Comparison of ENCODE assay signal across 13 mouse cellular contexts in the genomic region with DNA sequence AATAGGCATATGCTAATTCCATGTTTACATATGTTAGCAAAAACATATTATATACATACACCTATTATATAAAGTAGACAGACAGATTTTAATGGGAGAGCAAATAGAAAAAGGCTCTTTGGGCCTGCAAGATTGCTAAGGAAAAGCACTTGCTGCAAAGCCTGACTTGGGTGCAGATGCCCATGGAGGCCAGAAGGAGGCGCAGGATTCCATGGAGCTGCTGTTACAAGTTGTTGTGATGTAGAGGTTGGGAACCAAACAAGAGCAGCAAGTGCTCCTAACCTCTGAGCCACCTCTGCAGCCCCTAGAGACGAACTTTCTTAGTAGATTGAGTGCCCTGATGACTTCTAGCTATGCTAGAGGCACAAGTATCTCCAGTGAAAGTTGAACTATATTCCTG. TPM values are rescaled to one million over a fixed set of nuclear protein-coding genes. Genes with fewer than 3 reads are reported as not detected.
DNase-seq lines count a peak whose midpoint lies in the region; ATAC-seq and TF ChIP-seq lines count a peak whose summit lies in the region.
"Had no signal": no experiment of that assay in that cellular context is flagged by ENCODE, and none has a peak within 500 bp of the region (broad histone marks: within the 10 kb centered on the region; RNA-seq: fewer than 3 reads in every experiment).

No protein-coding gene starts in this region.

- peaks cover 0 to 6% of the 10 kb centered on the region in 2 experiments; a peak in 2 of 4 replicates for H3K4me1 ChIP-seq in MEL (ENCODE audit: control insufficient read depth in 1 of 2, insufficient read depth in 2 of 2, low read length in 2 of 2)
- H3K4me1 ChIP-seq: stomach, embryonic 15.5 days had no signal

- TF ChIP-seq CTCF in left cerebral cortex, adult 2 months (IDR thresholded peaks at IDR 0.05) = peak; percentile 41
- TF ChIP-seq CTCF in MEL (IDR thresholded peaks at IDR 0.05 in 2 of 3, conservative IDR thresholded peaks at IDR 0.05 in 1 of 3; ENCODE audit: control insufficient read depth in 1 of 3, insufficient read depth in 1 of 3, low read depth in 2 of 3, low read length in 3 of 3, poor library complexity in 1 of 3, severe bottlenecking in 1 of 3) = peak; percentile 76 to 89 (median 79)

- H3K9ac ChIP-seq in MEL (ENCODE audit: control insufficient read depth, low read depth, low read length, poor library complexity, severe bottlenecking) = no peak overlapping the region
- H3K9ac ChIP-seq: stomach, embryonic 15.5 days had no signal

- H3K36me3 ChIP-seq in MEL (ENCODE audit: control insufficient read depth in 1 of 2, insufficient read depth in 2 of 2, low read length in 2 of 2) = no peaks in the 10 kb centered on the region; a peak in 1 of 4 replicates
- H3K36me3 ChIP-seq: stomach, embryonic 15.5 days had no signal

- no peaks in the 10 kb centered on the region; a peak in 1 of 4 replicates for H3K27me3 ChIP-seq in MEL (ENCODE audit: control insufficient read depth in 1 of 2, insufficient read depth in 2 of 2, low read length in 2 of 2)
- H3K27me3 ChIP-seq: stomach, embryonic 15.5 days had no signal

- intact Hi-C loops in left cerebral cortex, adult 2 months (cut with DNase I) = loop anchor here (5.0 kb wide), 1 partner anchor 41 kb away; no protein-coding TSS in a partner anchor
- intact Hi-C loops in left cerebral cortex, postnatal 4 days (cut with DNase I) = no loop called here

- no peaks in the 10 kb centered on the region for H3K9me3 ChIP-seq in MEL (replicated peaks; ENCODE audit: insufficient read depth, low read length)
- H3K9me3 ChIP-seq: stomach, embryonic 15.5 days had no signal

- no peaks in the 10 kb centered on the region for H3K79me2 ChIP-seq in MEL (ENCODE audit: control insufficient read depth, insufficient read depth, low read length, poor library complexity)

- DNase-seq in CD4-positive, CD25-positive, alpha-beta regulatory T cell, adult 2 months (ENCODE audit: low read depth, low spot score) = peak; percentile 54
- no peak for DNase-seq in left cerebral cortex, adult 2 months (ENCODE audit: extremely low spot score in 1 of 2, low spot score in 2 of 2)
- no peak for DNase-seq in left cerebral cortex, postnatal 4 days
- peak; percentile 81 for DNase-seq in MEL (ENCODE audit: low read depth, low spot score)
- DNase-seq in mesoderm, embryonic 11.5 days (ENCODE audit: low read depth, low spot score) = peak; percentile 49
- no peak for DNase-seq in layer of hippocampus, adult 11-12 months (ENCODE audit: low spot score)
- DNase-seq in spleen, adult 18-20 months = no peak
- DNase-seq: cerebellum, adult 9-11 months; layer of hippocampus, postnatal 36 days had no signal

- TF ChIP-seq RAD21 in MEL (IDR thresholded peaks at IDR 0.05; ENCODE audit: low read depth, low read length) = peak; percentile 53

- TF ChIP-seq EP300 in MEL (IDR thresholded peaks at IDR 0.05; ENCODE audit: low read depth in 1 of 2, low read length in 2 of 2) = no peak

- no peak for ATAC-seq in CD4-positive, CD25-positive, alpha-beta regulatory T cell, adult 4 months

- no peak overlapping the region for H3K4me3 ChIP-seq in left cerebral cortex, adult 2 months
- H3K4me3 ChIP-seq in MEL (ENCODE audit: control insufficient read depth in 1 of 2, insufficient read depth in 1 of 2, low read depth in 2 of 2, low read length in 2 of 2) = no peak overlapping the region
- H3K4me3 ChIP-seq: myocyte; stomach, embryonic 15.5 days had no signal

- no peak overlapping the region for H3K27ac ChIP-seq in left cerebral cortex, adult 2 months
- H3K27ac ChIP-seq in MEL (ENCODE audit: control insufficient read depth, low read depth, low read length) = no peak overlapping the region
- H3K27ac ChIP-seq: stomach, embryonic 15.5 days had no signal

- no peak for TF ChIP-seq POLR2A in MEL (IDR thresholded peaks at IDR 0.05; ENCODE audit: control insufficient read depth in 1 of 2, insufficient read depth in 1 of 2, low read depth in 1 of 2, low read length in 2 of 2, poor library complexity in 1 of 2)

TF ChIP-seq in MEL, 35 proteins besides CTCF, POLR2A, EP300 and RAD21:
- TF ChIP-seq MXI1 (IDR thresholded peaks at IDR 0.05; ENCODE audit: low read depth, low read length) (no peak), NELFE (IDR thresholded peaks at IDR 0.05; ENCODE audit: low read depth, low read length) (no peak), KAT2A (conservative IDR thresholded peaks at IDR 0.05; ENCODE audit: low read depth, low read length) (no peak), MYB (IDR thresholded peaks at IDR 0.05; ENCODE audit: low read depth, low read length) (no peak), E2F4 (IDR thresholded peaks at IDR 0.05; ENCODE audit: borderline replicate concordance, low read depth, low read length) (no peak), MYC (IDR thresholded peaks at IDR 0.05; ENCODE audit: low read depth, low read length) (no peak), ZNF384 (IDR thresholded peaks at IDR 0.05; ENCODE audit: low read depth, low read length) (no peak), POLR2AphosphoS2 (IDR thresholded peaks at IDR 0.05; ENCODE audit: low read length) (no peak), ZC3H11A (IDR thresholded peaks at IDR 0.05; ENCODE audit: low read depth, low read length) (peak; percentile 27; the same call in 1 of the 2 replicates), SMC3 (IDR thresholded peaks at IDR 0.05; ENCODE audit: low read depth, low read length) (peak; percentile 78), GATA1 (IDR thresholded peaks at IDR 0.05; ENCODE audit: low read depth, low read length) (no peak), NRF1 (IDR thresholded peaks at IDR 0.05; ENCODE audit: insufficient read depth, low read depth, low read length, poor library complexity, severe bottlenecking) (no peak)

RNA-seq across cellular contexts. Expression of a gene that starts 9.7 kb away (rescaled TPM):
- 100 to 1,000 TPM; 104 to 120 TPM for polyA plus RNA-seq in CD4-positive, CD25-positive, alpha-beta regulatory T cell, adult 4 months (2017; shearing (Covaris generic))
- 10 to 100 TPM; 28.6 to 31.6 TPM for total RNA-seq in left cerebral cortex, adult 2 months (2021)
- 10 to 100 TPM; 40.7 to 42.0 TPM for total RNA-seq in left cerebral cortex, postnatal 4 days (2021)
- total RNA-seq in MEL (2012; rRNA removed) = 24.4 and 24.6 TPM in 2 replicates
- polyA plus RNA-seq in MEL (2012; ENCODE audit: insufficient read depth in 1 of 2, insufficient read length in 2 of 2, low read depth in 1 of 2, low replicate concordance in 2 of 2, missing spikeins in 1 of 2) = 10 to 100 TPM in 1 of 2 experiments, not detected in 1; 24.6 TPM

RNA-seq across cellular contexts. Expression of a gene that starts 24.5 kb away (rescaled TPM):
- under 1 TPM in 1 of 2 experiments, not detected in 1; 0.48 TPM for polyA plus RNA-seq in CD4-positive, CD25-positive, alpha-beta regulatory T cell, adult 4 months (2017; shearing (Covaris generic))
- not detected for total RNA-seq in left cerebral cortex, adult 2 months (2021)
- total RNA-seq in left cerebral cortex, postnatal 4 days (2021) = not detected
- total RNA-seq in MEL (2012; rRNA removed) = 0.12 and 0.16 TPM in 2 replicates
- polyA plus RNA-seq in MEL (2012; ENCODE audit: insufficient read depth in 1 of 2, insufficient read length in 2 of 2, low read depth in 1 of 2, low replicate concordance in 2 of 2, missing spikeins in 1 of 2) = under 1 TPM in 1 of 2 experiments, not detected in 1; 0.81 TPM
- total RNA-seq: layer of hippocampus, postnatal 36 days had no signal

RNA-seq across cellular contexts. Expression of a gene that starts 35.8 kb away (rescaled TPM):
- 1 to 10 TPM; 6.1 to 7.4 TPM for polyA plus RNA-seq in CD4-positive, CD25-positive, alpha-beta regulatory T cell, adult 4 months (2017; shearing (Covaris generic))
- 10 to 100 TPM; 22.6 to 23.8 TPM for total RNA-seq in left cerebral cortex, adult 2 months (2021)
- total RNA-seq in left cerebral cortex, postnatal 4 days (2021) = 10 to 100 TPM; 16.3 to 17.0 TPM
- total RNA-seq in MEL (2012; rRNA removed) = not detected in 2 replicates
- not detected for polyA plus RNA-seq in MEL (2012; ENCODE audit: insufficient read depth in 1 of 2, insufficient read length in 2 of 2, low read depth in 1 of 2, low replicate concordance in 2 of 2, missing spikeins in 1 of 2)

RNA-seq across cellular contexts. Expression of a gene that starts 36.2 kb away (rescaled TPM):
- polyA plus RNA-seq in CD4-positive, CD25-positive, alpha-beta regulatory T cell, adult 4 months (2017; shearing (Covaris generic)) = 1 to 10 TPM in 1 of 2 experiments, under 1 TPM in 1; 0.15 to 2.1 TPM
- total RNA-seq in left cerebral cortex, adult 2 months (2021) = 1 to 10 TPM; 3.0 to 3.6 TPM
- total RNA-seq in left cerebral cortex, postnatal 4 days (2021) = under 1 TPM; 0.70 to 0.93 TPM
- total RNA-seq in MEL (2012; rRNA removed) = 0.07 TPM in 1 of 2 replicates, not detected in the other
- under 1 TPM in 1 of 2 experiments, not detected in 1; 0.07 TPM for polyA plus RNA-seq in MEL (2012; ENCODE audit: insufficient read depth in 1 of 2, insufficient read length in 2 of 2, low read depth in 1 of 2, low replicate concordance in 2 of 2, missing spikeins in 1 of 2)

RNA-seq across cellular contexts. Expression of a gene that starts 42.3 kb away (rescaled TPM):
- polyA plus RNA-seq in CD4-positive, CD25-positive, alpha-beta regulatory T cell, adult 4 months (2017; shearing (Covaris generic)) = not detected
- total RNA-seq in left cerebral cortex, adult 2 months (2021) = not detected
- not detected for total RNA-seq in left cerebral cortex, postnatal 4 days (2021)
- total RNA-seq in MEL (2012; rRNA removed) = not detected in 2 replicates
- not detected for polyA plus RNA-seq in MEL (2012; ENCODE audit: insufficient read depth in 1 of 2, insufficient read length in 2 of 2, low read depth in 1 of 2, low replicate concordance in 2 of 2, missing spikeins in 1 of 2)
- total RNA-seq: heart, adult 8-10 months; layer of hippocampus, postnatal 36 days had no signal
- polyA plus RNA-seq: myocyte; stomach, embryonic 15.5 days had no signal

Comparison
In these comparisons a context has a peak if more than half of its experiments do, and no peak if none do; other contexts are left out.
1. DNase-seq: peak in CD4-positive, CD25-positive, alpha-beta regulatory T cell, adult 2 months (single experiment), MEL (single experiment) and mesoderm, embryonic 11.5 days (single experiment); none in left cerebral cortex, adult 2 months (0 of 2), left cerebral cortex, postnatal 4 days (single experiment), layer of hippocampus, adult 11-12 months (single experiment) and spleen, adult 18-20 months (0 of 2).
2. RNA of a gene that starts 35.8 kb away (total RNA-seq): 22.6 to 23.8 TPM in left cerebral cortex, adult 2 months and 16.3 to 17.0 TPM in left cerebral cortex, postnatal 4 days; not detected in MEL; every median in the first group is over 10 times any median in the second.